Mouse (Mus musculus) liver, adult 2 months (tissue): ENCODE measurements around the gene Ltf. TPM values are rescaled to one million over a fixed set of nuclear protein-coding genes. Genes with fewer than 3 reads are reported as not detected.

Experiments used
- DNase-seq: peaks from one replicate; pipeline ENCODE4 v3.0.0-alpha.2; 2011; ENCODE audit warnings: low read depth, low spot score; ENCODE audit errors: extremely low read depth
- H3K27ac ChIP-seq: fragments of 200-500 bp; replicated peaks from 2 replicates; pipeline ENCODE4 v1.5.1; 2012; ENCODE audit warnings: low read depth, mild to moderate bottlenecking, control low read depth, inconsistent platforms, low read length; ENCODE audit not compliant: insufficient read depth
- H3K27me3 ChIP-seq: fragments of 200-500 bp; 2 replicates; pipeline ENCODE4 v1.6.1; 2012; ENCODE audit warnings: mild to moderate bottlenecking, moderate library complexity, low read length, inconsistent platforms; ENCODE audit not compliant: control insufficient read depth, insufficient read depth
- H3K36me3 ChIP-seq: fragments of 200-500 bp; 2 replicates; pipeline ENCODE4 v1.6.1; 2012; ENCODE audit warnings: low read length, inconsistent platforms; ENCODE audit not compliant: control insufficient read depth, insufficient read depth
- H3K4me1 ChIP-seq: fragments of 200-500 bp; 2 replicates; pipeline ENCODE4 v1.6.1; 2011; ENCODE audit warnings: low read length; ENCODE audit not compliant: control insufficient read depth, insufficient read depth
- H3K4me3 ChIP-seq: fragments of 200-500 bp; 2 replicates; pipeline ENCODE4 v1.5.1; 2011; ENCODE audit warnings: low read depth, mild to moderate bottlenecking, control low read depth, low read length, moderate library complexity; ENCODE audit not compliant: insufficient read depth
- H3K79me2 ChIP-seq: fragments of 200-500 bp; 2 replicates; pipeline ENCODE4 v1.6.1; 2012; ENCODE audit warnings: inconsistent platforms, mild to moderate bottlenecking, low read length, moderate library complexity; ENCODE audit not compliant: control insufficient read depth, insufficient read depth
- H3K9ac ChIP-seq: fragments of 200-500 bp; 2 replicates; pipeline ENCODE4 v1.6.1; 2012; ENCODE audit warnings: low read depth, mild to moderate bottlenecking, control low read depth, inconsistent platforms, low read length
- CTCF ChIP-seq: fragments of 200-500 bp; IDR thresholded peaks from 2 replicates; pipeline ENCODE4 v1.5.1; 2011; ENCODE audit warnings: low read depth, low read length, control low read depth
- POLR2A ChIP-seq: fragments of 200-500 bp; IDR thresholded peaks from 2 replicates; pipeline ENCODE4 v1.6.1; 2011; ENCODE audit warnings: low read length, control low read depth; ENCODE audit not compliant: insufficient read depth; ENCODE audit errors: extremely low read depth
- WGBS: fragments of 180-500 bp; shearing (Covaris S2); methylation state at CpG from one replicate; pipeline ENCODE4 v1.1.7; 2018; 5-methylcytosine and 5-hydroxymethylcytosine counted together
- polyA plus RNA-seq: library from polyadenylated mRNA; depleted of rRNA; stranded (reverse); fragments of >200 nt; gene quantifications from 2 replicates; pipeline ENCODE4 v1.2.3, GENCODE M21; 2012
- total RNA-seq: library from RNA; depleted of rRNA; stranded (reverse); fragments of >200 nt; gene quantifications from 2 replicates; pipeline ENCODE4 v1.2.3, GENCODE M21; 2014

The Ltf gene
- total and polyA plus RNA-seq, 2 experiments: 0.12 to 0.37 TPM

- no peak for DNase-seq
- no peaks in the 10 kb centered on the region for H3K36me3 ChIP-seq
- no peaks in the 10 kb centered on the region; the same call in 1 of the 2 replicates for H3K4me1 ChIP-seq
- no peak overlapping the region for H3K4me3 ChIP-seq
- H3K27ac ChIP-seq: no peak overlapping the region
- WGBS: 84% methylated on average over 5 of the region's 5 CpGs
- no peak overlapping the region for H3K9ac ChIP-seq
- H3K79me2 ChIP-seq: no peaks in the 10 kb centered on the region
- no peaks in the 10 kb centered on the region for H3K27me3 ChIP-seq
- TF ChIP-seq CTCF: no peak
These were observed 43.8 kb downstream of the Ltf start for GRCm38 (mm10) chr9:111062840-111063239.

GRCm38 (mm10) chr9:111067052-111067451, 48.0 kb downstream of the Ltf start:
- H3K27ac ChIP-seq: no peak overlapping the region
- no peak overlapping the region for H3K9ac ChIP-seq
- 86% methylated on average over 4 of the region's 4 CpGs for WGBS
- TF ChIP-seq CTCF: no peak
- no peak for TF ChIP-seq POLR2A
- H3K79me2 ChIP-seq: no peaks in the 10 kb centered on the region
- H3K4me3 ChIP-seq: no peak overlapping the region
- H3K27me3 ChIP-seq: no peaks in the 10 kb centered on the region
- H3K36me3 ChIP-seq: no peaks in the 10 kb centered on the region
- no peaks in the 10 kb centered on the region for H3K4me1 ChIP-seq
- no peak for DNase-seq

GRCm38 (mm10) chr9:111070546-111070961, 51.5 kb downstream of the Ltf start:
- Histone ChIP-seq H3K4me1 (no peaks in the 10 kb centered on the region), H3K36me3 (no peaks in the 10 kb centered on the region), H3K4me3 (no peak overlapping the region), H3K27ac (no peak overlapping the region), H3K9ac (no peak overlapping the region), H3K27me3 (no peaks in the 10 kb centered on the region), H3K79me2 (no peaks in the 10 kb centered on the region)
- DNase-seq: no peak
- TF ChIP-seq POLR2A: no peak
- peak; percentile 72 for TF ChIP-seq CTCF
- 46% methylated on average over 4 of the region's 4 CpGs for WGBS

- no peak overlapping the region for H3K27ac ChIP-seq
- H3K36me3 ChIP-seq: no peaks in the 10 kb centered on the region
- WGBS: 30% methylated on average over 7 of the region's 7 CpGs
- TF ChIP-seq CTCF: peak; percentile 53
- no peak for TF ChIP-seq POLR2A
- H3K4me1 ChIP-seq: no peaks in the 10 kb centered on the region
- H3K79me2 ChIP-seq: no peaks in the 10 kb centered on the region
- peak; percentile 38 for DNase-seq
- no peaks in the 10 kb centered on the region for H3K27me3 ChIP-seq
- no peak overlapping the region for H3K4me3 ChIP-seq
- H3K9ac ChIP-seq: no peak overlapping the region
These were observed 53.1 kb downstream of the Ltf start for GRCm38 (mm10) chr9:111072175-111072574.

GRCm38 (mm10) chr9:111072971-111073370, 53.9 kb downstream of the Ltf start:
- Histone ChIP-seq H3K4me1 (no peaks in the 10 kb centered on the region), H3K27ac (no peak overlapping the region), H3K9ac (no peak overlapping the region), H3K4me3 (no peak overlapping the region), H3K79me2 (no peaks in the 10 kb centered on the region), H3K36me3 (no peaks in the 10 kb centered on the region), H3K27me3 (no peaks in the 10 kb centered on the region)
- TF ChIP-seq POLR2A: no peak
- no peak for TF ChIP-seq CTCF
- DNase-seq: no peak
- 86% methylated on average over 4 of the region's 4 CpGs for WGBS

GRCm38 (mm10) chr9:111077745-111078144, 58.7 kb downstream of the Ltf start:
- H3K9ac ChIP-seq: no peak overlapping the region
- TF ChIP-seq POLR2A: no peak
- peak; percentile 65 for TF ChIP-seq CTCF
- 65% methylated on average over 5 of the region's 5 CpGs for WGBS

More at GRCm38 (mm10) chr9:111077745-111078144, 58.7 kb downstream of the Ltf start:
- peak; percentile 23 for DNase-seq
- H3K79me2 ChIP-seq: no peaks in the 10 kb centered on the region
- H3K27me3 ChIP-seq: no peaks in the 10 kb centered on the region
- H3K4me1 ChIP-seq: no peaks in the 10 kb centered on the region
- H3K36me3 ChIP-seq: no peaks in the 10 kb centered on the region
- H3K27ac ChIP-seq: no peak overlapping the region
- no peak overlapping the region for H3K4me3 ChIP-seq
